Mouse (Mus musculus) regulatory T cell (primary cell): ENCODE measurements around the gene Psma5.
"Not testable (repeated sequence)": the region's sequence is repeated elsewhere in the genome, so short reads cannot be mapped to it uniquely, and the experiment has no call there.

Experiments used
- in situ Hi-C: fragments of 300-600 bp; cut with MboI, MseI; formaldehyde crosslinking; loops from one replicate; pipeline ENCODE4 v1.15.1; 2025; ENCODE audit warnings: high pct_unique_total_duplicates

The Psma5 gene

DNA sequence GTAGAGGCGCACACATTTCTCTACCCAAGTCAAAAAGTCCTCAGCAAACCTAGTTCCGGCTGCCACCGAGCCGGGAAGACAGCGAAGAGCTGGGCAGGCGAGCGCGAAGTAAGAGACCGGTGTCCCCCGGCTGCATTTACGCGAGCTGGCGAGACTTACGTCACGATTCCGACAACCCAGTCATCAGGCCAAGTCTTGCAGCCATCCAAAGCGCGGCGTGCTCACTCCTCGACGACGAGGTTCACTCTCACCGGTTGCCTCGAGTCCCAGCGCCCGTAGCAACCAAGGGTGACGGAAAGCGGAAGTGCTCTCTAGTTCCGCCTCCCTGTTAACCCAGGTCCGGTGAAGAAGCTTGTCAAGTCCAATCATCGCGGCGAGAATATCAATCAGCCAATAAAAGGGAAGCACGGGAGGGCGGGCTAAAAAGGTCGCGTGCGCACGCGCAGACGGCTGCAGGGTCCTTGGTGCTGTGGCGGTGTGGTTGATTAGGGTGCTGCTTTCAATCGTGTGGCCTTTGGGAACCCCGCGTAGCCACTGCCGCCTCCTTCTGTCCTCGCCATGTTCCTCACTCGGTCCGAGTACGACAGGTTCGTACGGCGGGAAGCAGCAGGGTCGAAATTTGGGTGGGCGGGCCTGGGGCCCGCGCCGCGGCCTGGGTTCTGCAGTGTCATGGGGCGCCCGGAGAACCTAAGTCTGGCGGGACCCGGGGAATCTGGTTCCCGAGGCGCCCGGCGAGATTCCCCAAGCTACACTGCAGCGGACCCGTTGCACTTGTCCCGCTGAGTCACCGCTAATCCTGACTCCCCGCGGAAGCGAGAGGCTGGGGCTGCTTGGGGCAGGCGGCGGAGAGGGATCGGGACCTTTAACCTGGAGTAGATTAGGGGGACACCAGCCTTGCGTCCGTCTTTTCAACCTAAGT is at the start of gene Psma5:
Gene Psma5 (plus strand): TSS at position 208 of the 919 bp plus-strand sequence.
- in situ Hi-C loops: no loop called here

DNA sequence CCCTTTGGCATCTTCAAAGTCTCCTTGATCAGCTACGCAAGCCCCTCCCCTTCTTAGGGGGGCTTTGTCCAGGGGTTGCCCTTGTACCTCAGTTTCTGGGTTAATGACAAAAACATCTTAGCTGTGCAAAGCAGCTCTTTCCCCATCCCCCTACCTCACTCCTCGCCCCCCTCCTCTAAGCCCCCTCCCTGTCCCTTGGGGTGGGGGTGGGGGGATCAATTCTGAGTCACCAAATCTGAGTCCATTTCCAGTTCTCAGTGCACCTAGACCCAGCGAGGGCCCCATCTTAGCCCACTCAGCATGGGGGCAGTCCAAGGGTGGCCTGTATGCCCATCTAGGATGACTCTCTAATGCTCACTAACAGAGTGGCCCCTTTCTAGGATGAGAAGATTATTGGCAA is 47.7 kb upstream of the Psma5 start:
- in situ Hi-C loops: no loop called here

DNA sequence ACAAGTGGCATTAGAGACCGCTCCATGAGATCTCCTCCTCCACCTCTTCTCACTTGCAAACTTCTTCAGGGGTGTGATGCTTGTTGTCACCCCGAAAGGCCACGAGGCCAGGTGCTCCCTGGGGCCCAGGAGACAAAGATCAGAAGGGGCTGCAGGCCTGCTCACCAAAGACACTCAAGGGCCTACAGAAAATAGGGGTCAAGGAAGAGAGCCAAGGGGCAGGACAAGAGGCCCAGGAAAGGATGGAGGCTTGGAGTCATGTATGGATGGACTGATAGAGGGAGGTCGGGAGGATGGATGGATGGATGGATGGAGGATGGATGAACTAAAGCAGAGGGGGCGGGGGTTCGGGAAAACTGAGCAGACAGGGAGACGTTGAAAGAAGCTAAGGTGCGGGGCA is 47.2 kb upstream of the Psma5 start:
- in situ Hi-C loops: no loop called here

DNA sequence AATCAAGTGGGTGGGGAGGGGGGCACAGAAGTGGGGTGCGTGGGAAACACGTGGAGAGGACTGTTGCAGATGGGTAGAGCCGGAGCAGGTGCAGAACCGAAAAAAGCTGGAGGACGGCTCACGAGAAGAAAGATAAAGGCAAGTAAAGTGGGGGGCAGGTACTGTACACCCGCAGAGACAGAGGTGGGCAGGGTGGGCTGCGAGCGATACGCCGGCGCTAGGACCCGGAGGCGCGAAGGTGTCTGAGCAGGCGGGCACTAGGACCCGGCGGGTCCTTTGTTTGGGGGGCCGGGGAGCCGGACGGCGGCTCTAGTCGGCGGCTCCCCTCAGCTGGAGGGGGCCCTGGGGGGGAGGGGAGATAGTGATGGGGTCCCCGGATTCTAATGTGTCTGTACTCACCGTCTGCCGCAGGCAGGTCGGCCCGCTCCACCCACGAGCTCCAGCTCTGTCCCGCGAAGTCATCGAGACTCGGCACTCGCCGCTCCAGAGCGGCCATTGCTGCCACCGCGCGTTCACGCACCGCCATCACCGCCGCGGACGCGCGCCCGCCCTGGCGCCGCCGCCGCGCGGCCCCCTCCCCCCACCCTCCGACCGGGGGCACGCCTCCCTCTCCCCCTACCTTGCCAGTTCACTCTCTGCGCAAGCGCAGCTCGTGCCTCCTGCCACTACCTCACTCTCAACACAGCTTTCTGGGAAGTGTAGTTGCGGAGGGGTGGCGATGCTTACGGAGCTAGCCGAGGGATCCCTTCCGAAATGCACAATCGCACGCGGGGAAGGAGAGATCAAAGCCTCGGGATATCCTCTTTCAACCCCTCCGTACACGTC is 46.6 kb upstream of the Psma5 start:
- in situ Hi-C loops: no loop called here

DNA sequence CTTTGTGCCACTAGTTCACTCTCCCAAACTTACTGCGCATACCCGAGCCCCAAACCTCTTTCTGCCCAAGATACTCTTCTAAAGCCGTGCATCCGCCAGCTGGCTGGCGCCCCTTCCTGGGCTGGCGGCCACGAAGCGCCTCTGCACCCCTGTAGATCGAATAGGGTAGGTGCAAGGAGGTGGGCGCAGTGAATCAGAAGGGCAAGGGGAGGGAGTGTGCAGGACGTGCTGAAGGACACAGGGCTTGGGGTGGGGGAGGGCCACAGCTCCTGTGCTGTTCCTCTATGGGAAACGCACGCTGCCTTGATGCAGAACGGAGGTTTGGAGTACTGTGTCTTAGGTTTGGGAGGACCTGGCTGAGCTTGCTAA is 46.0 kb upstream of the Psma5 start, which contains the start of gene Atxn7l2:
Gene Atxn7l2 (minus strand): TSS at position 164 of the 369 bp plus-strand sequence.
- in situ Hi-C loops: no loop called here

DNA sequence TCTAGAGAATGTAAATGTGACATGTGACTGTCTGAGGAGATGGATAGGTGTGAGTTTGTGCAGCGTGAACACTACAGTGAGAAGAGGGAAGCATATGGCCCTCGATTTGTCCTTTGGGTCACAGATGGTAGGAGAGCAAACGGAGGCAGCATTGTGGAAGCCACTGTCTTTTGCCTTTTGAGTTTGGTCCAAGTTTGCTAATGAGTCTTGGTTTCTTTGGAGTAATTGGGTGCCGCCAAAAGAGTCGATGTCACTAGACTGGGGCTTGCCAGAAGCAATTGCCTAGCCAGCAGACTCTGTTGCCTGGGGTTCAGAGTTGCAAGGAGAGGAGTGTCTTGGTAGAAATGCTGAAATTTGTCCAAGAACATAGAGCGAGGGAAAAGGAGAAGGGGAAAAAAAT is 44.9 kb upstream of the Psma5 start:
- in situ Hi-C loops: no loop called here

DNA sequence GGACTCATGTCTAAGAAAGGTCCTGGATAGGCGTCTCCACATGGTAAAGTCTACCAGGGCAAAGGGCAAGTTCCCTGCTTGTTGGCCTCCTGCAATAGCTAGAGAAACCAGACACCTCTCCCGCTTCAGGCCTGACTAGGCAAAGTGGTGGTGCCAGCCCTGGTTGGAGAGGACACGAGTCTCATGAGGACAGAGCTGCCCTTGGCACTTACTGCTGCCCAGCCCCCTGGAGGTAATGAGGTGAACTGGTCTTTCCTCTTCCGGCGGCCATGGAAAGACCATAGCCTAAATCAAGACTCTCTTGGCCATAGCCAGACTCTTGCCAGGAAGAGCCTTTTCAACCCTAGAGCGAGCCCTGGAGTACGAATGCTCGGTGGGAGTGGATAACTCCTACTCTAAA is 44.3 kb upstream of the Psma5 start:
- in situ Hi-C loops: no loop called here

DNA sequence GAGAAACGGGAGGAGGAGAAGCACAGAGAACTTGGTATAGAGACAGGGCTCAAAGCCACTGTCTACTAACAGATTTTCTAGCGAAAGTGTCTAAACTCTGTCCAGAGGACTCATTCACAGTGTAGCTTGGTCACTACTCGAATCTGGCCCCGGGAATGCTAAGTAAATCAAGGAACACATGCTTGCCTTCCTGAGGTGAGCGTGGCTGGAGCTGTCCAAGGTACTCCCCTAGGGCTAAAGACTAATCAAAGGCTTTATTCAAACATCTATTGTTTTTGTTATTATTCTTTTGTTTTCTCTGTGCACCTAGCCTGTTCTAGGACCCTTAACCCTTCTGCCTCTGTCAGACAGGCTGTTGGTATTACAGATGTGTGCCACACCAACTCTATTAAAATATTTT is 42.0 kb upstream of the Psma5 start:
- in situ Hi-C loops: no loop called here

DNA sequence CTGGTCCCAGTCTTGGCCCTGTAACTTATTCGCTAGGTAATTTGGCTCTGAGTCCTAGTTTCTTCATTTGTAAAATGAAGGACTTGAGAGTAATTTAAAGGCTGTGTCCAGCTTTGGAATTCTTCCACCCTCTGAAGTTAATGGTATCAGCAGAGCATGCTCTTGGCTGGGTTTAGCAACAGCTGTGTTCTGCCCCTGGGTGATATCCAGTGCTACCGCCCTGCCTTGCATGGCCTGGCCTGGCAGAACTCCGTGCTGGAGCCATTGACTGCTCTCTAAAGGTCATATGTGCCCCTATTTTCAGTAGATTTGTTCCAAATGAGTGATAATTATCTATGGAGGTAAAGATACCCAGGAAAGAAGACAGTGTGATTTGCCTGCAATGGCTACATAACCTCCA is 36.1 kb upstream of the Psma5 start:
- in situ Hi-C loops: no loop called here

DNA sequence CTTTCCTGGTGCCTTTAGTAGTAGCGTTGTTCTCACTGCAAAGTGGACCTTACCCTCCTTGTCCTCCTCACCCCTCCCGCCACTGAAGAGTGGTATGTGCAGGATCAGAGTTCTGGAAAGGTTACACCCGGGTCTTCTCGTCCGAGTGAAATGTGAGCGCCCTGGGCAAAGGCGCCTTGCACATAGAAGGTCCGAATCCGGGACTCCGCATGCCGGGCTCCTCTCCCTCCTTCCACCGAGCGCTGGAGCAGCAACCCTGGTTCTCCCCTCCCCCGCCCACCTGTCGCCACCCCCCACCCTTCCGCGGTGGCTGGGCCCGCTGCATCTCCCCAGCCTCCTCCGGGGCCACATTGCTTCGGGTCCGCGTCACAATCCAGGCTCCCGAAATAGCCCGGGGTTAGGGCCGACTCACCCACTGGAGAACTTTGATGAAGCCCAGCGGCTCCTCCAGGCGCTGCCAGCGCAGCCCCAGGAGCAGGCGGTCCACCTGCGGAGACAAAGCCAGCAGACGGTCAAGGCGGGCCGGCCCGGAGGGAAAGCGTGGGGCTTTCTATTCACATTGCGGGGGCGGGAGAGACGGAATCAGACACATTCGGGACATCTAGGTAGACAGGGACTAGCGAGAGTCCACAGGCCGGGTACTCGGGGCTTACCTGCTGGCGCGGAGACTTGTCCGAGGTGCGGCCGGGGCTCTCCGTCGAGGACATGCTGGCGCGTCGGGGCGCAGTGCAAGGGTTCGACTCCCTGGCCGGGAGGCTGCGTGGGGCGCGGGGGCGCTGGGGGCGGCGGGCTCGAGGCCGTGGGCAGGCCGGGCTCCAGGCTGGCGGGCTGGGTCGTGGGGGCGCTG is 30.8 kb upstream of the Psma5 start:
- in situ Hi-C loops: no loop called here

DNA sequence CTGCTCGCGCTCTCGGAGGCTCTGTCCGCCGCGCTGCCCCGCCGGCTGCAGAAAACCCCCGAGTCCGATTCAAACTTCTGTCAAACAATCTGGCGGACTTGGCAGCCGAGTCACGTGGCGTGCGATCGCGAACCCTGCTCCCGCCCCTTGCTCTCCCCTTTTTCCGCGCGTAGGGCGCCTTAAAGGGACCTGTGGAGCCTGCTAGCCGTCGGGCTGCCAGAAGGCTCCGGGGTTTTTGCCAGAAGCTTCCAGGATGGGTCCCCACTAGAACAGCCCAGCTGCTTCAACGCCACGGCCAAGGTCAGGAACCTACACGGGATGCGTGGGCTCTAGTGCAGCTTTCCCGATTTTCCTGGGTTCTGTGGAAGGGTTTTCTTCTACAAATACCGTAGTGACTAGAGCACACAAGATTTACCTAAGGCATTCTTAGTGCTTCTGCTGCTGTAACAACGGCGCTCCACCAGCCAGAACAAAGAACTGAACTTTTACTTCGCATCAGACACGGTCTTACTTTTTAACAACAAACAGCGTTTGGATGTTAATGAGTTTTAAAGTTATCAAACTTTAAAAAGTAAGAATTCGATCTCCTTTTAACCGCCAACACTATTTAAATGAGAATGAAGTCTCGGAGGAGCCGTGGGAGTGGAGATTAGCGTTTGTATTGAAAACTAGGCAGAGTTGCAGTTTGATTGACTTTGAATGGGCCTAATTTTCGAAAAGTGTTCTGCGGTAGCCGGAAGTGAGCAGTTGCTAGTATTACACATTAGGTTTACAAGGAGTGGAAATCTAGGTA is 30.0 kb upstream of the Psma5 start, which contains the start of gene Sypl2:
Gene Sypl2 (minus strand): TSS at position 91 of the 793 bp plus-strand sequence.
- in situ Hi-C loops: no loop called here

DNA sequence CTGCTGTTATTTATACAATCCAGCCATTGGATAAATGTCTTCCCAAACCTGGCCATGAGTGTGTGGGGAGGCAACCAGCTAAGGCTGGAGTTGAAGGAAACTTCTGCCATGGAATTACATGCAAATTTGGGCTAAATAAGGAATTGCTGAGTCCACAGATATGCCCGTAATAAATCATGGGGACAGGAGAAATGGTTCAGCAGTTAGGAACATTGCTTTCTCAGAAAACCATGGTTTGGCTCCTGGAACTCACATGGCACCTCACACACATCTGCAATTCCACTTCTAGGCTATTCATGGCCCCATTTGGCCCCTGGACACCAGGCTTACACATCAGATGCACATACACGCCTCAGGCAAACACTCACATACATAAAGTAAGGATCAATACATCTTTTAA is 29.2 kb upstream of the Psma5 start:
- in situ Hi-C loops: no loop called here

DNA sequence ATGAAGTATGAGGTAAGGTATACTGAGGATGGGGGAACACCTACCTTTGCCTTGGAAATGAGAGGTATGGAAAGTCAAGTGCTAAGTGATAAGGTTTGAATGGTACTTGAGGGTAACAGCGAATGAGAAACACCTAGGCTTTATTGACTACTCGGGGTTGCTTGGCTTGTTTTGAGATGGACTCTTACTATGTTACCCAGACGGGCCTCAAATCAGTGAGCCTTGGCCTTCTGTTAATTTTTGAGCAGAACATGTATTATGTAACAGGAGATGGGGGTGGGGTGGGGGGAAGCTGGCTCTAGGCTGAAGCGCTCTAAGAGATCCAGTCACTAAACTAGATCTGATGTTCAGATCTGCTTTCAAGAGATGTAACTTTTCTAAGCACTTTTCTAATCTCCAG is 25.1 kb upstream of the Psma5 start:
- in situ Hi-C loops: loop anchor here (5.0 kb wide), 1 partner anchor 64 kb away; no protein-coding TSS in a partner anchor

DNA sequence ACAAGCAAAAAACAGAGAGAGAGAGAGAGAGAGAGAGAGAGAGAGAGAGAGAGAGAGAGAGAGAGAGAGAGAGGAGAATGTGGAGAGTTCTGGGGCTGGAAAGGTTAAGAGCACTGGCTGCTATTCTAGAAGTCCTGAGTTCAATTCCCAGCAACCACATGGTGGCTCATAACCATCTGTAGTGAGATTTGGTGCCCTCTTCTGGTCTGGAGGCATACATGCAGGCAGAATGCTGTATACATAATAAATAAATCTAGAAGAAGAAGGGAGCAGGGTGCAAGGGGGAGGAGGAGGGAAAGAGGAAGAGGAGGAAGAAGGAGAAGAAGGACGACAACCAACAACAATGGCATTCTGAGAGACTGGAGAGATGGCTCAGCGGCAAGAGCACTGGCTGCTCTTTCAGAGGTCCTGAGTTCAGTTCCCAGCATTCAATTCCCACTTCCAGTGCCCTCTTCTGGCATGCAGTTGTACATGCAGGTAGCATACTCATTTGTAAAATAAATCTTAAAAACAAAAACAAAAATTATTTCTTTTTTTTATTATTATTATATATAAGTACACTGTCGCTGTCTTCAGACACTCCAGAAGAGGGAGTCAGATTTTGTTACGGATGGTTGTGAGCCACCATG is 19.1 kb upstream of the Psma5 start:
- in situ Hi-C loops: not testable (repeated sequence)

DNA sequence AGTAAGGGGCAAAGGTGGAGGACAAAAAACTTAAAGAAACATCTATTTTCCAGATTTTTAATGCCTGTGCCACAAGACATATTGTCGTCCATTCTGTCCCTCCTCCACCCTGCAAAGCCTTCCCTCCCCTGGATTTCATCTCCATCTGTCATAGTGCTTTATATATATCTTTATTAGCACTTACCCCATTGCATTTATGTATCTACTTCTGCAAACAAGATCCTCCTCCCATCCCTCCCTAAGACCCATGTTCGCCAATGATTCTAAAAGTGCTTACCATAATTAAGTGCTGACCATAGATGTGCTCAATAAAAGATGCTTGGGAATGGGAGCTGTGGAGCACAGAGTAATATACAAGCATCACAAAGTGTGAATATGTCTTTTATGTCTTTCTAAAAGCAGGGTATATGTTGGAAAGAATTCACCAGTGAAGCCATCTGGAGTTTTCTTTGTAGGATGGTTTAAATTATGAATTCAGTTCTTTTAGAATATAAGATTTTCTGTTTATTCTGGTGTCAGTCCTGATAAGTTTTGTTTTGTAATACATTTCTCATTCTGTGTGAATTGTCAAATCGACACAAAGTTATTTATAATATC is 15.4 kb upstream of the Psma5 start:
- in situ Hi-C loops: no loop called here

DNA sequence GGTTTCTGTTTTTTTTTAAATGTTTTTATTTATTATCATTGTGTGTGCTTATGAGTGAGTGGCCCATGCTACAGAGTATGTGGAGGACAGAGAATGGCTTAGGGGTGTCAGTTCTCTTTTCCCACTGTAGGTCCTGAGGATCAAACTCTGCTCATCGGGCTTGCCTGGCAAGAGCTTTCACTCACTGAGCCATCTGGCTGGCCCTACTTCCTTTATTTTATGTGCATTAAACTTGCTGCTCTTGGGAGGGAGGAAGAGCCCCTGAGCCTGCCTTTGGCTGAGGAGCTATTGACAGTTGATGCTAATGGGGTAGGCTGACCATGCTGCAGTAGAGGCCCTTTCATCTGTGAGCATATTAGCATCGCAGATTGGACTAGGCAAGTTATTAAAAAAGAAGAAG is 9.9 kb upstream of the Psma5 start:
- in situ Hi-C loops: no loop called here

DNA sequence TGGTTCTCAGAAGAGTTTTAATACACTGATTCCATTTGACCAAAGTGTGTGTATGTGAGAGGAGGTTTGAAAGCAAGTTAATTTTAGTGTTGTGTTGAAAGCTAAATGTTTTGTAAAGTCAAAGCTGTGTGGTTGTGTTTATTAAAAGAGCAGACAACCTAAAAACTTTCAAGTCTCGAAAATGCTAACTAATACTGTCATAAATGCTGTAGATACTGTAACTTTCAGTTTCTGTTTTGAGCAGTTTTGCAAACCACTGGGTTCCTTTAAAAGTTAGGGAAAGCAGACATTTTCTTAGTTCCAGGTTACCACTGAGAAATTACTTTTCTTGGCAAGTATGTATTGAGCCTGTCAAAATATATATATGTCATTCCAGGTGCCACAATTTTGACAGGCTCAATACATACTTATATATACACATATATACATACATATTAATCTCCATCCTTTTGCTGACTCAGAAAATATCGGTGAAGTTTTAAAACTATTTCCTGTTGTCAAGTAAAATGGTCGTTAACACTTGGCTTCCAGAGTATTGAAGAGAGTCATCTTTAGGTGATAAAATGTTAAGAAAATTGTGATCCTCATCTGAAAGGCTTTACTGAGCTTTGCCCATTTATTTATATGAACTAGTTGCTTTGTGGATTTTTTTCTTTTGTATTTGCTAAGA is 1.2 kb downstream of the Psma5 start:
- in situ Hi-C loops: no loop called here

DNA sequence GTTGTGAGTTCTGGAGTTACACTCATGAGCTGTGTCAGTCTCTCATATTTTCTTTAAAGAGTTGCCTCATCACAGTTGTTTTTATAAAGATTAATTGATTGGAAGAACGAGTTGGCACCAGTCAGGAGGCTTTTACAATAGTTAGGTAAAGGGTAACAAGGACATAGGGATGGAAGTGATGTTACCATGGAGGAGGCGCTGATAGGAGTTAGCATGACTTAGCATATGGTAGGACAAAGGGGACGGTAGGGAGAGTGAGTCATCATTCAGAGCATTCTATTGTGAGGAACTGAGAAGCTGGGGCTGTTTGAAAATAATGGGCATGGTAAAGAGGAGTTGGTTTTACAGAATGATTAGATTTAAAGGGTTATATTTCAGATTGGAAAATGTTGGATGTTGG is 2.6 kb downstream of the Psma5 start:
- in situ Hi-C loops: no loop called here

DNA sequence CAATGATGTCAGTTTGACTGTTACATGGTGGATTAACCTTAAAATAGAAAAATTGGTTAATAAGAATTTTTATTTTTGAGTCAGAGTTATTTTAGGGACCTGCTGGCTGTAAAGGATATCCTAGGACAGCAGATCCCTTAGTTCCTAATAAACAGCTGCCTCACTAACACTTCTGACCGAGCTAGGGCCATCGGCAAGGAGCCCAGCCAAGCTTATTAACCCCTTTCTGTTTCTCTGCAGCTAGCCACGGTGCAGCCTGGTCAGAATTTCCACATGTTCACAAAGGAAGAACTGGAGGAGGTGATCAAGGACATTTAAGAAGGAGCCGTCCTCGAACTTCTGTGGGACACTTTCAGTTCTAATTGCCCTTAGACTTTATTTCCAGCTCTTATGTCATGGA is 22.8 kb downstream of the Psma5 start:
- in situ Hi-C loops: loop anchor here (5.0 kb wide), 1 partner anchor 108 kb away; no protein-coding TSS in a partner anchor
